Mouse (Mus musculus): ENCODE results near the gene Cdk11b. TPM values are rescaled to one million over a fixed set of nuclear protein-coding genes. Genes with fewer than 3 reads are reported as not detected.

Gene Cdk11b
- total and polyA plus RNA-seq, 3 experiments: 15.6 to 82.0 (median 26.6) TPM

GRCm38 (mm10) chr4:155694111-155694481 is 69.4 kb downstream of the Cdk11b start, which contains the start of gene Fndc10:
TSS of gene Fndc10 (plus strand) at chr4:155694342.
- no peak for DNase-seq (ENCODE audit: extremely low read depth)
- H3K27me3 ChIP-seq (replicated peaks): peaks cover 26% of the 10 kb centered on the region

GRCm38 (mm10) chr4:155694482-155695401 is 70.1 kb downstream of the Cdk11b start:
- DNase-seq (ENCODE audit: extremely low read depth): no peak
- Histone ChIP-seq H3K27me3 (replicated peaks) (peaks cover 26% of the 10 kb centered on the region), H3K4me1 (ENCODE audit: control insufficient read depth in 1 of 2, insufficient read depth in 2 of 2) (peaks cover 24 to 44% of the 10 kb centered on the region in 2 experiments), H3K9ac (ENCODE audit: insufficient read depth, low read depth) (peak overlapping the region; percentile 53), H3K9me3 (replicated peaks; ENCODE audit: low read length) (peaks cover 3% of the 10 kb centered on the region), H3K27ac (ENCODE audit: insufficient read depth, low read depth) (peak overlapping the region; percentile 34), H3K4me3 (replicated peaks in 1 of 3; ENCODE audit: low read depth in 2 of 3, low read length in 2 of 3, poor library complexity in 1 of 3) (peak overlapping the region; percentile 55 to 69 (median 60)), H3K79me2 (replicated peaks; ENCODE audit: control insufficient read depth, extremely low read depth, insufficient read depth, poor library complexity, severe bottlenecking) (no peaks in the 10 kb centered on the region), H3K36me3 (replicated peaks in 1 of 2; ENCODE audit: control insufficient read depth in 1 of 2, insufficient read depth in 1 of 2, low read length in 1 of 2) (no peaks in the 10 kb centered on the region), H3K4me2 (ENCODE audit: insufficient read depth, low read depth, poor library complexity, severe bottlenecking) (peak overlapping the region; percentile 79)
- TF ChIP-seq MYC (IDR thresholded peaks at IDR 0.05; ENCODE audit: low read depth, low read length): peak; percentile 72; the same call in 1 of the 2 replicates
- TF ChIP-seq MEF2A (IDR thresholded peaks at IDR 0.05; ENCODE audit: borderline replicate concordance, low read depth, low read length): no peak
- no peak for TF ChIP-seq E2F4 (IDR thresholded peaks at IDR 0.05; ENCODE audit: insufficient replicate concordance, low read depth, low read length)
- TF ChIP-seq NRF1 (IDR thresholded peaks at IDR 0.05; ENCODE audit: low read depth, low read length): peak; percentile 81
- TF ChIP-seq HCFC1 (IDR thresholded peaks at IDR 0.05; ENCODE audit: low read depth, low read length): 0 out of 2 replicates have a peak, but pooled peaks have one; percentile 16
- peak; percentile 86 for TF ChIP-seq MAX (IDR thresholded peaks at IDR 0.05; ENCODE audit: low read length)
- peak; percentile 69; the same call in 1 of the 2 replicates for TF ChIP-seq UBTF (IDR thresholded peaks at IDR 0.05; ENCODE audit: low read depth, low read length)
- TF ChIP-seq SIN3A (IDR thresholded peaks at IDR 0.05; ENCODE audit: low read length): peak; percentile 45; the same call in 1 of the 2 replicates
- TF ChIP-seq BHLHE40 (IDR thresholded peaks at IDR 0.05; ENCODE audit: low read depth, low read length): peak; percentile 53
- TF ChIP-seq MXI1 (IDR thresholded peaks at IDR 0.05; ENCODE audit: low read depth, low read length): peak; percentile 50
- dilution Hi-C loops (cut with MboI; ENCODE audit: extremely low pct_ligation_motif_present, extremely low pct_unique_long_range_greater_than_20kb, low sequenced_read_pairs): no loop called here
- in situ Hi-C loops (cut with MboI; ENCODE audit: low pct_ligation_motif_present, low pct_unique_long_range_greater_than_20kb, low sequenced_read_pairs): loop anchor here (10.0 kb wide), 1 partner anchor 210 kb away; no protein-coding TSS in a partner anchor

More at GRCm38 (mm10) chr4:155694111-155694481, 69.4 kb downstream of the Cdk11b start, which contains the start of gene Fndc10:
- Histone ChIP-seq H3K4me1 (ENCODE audit: control insufficient read depth in 1 of 2, insufficient read depth in 2 of 2) (peaks cover 24 to 44% of the 10 kb centered on the region in 2 experiments), H3K27ac (ENCODE audit: insufficient read depth, low read depth) (peak within 1 kb of the TSS; percentile 34), H3K4me3 (replicated peaks in 1 of 3; ENCODE audit: low read depth in 2 of 3, low read length in 2 of 3, poor library complexity in 1 of 3) (peak within 1 kb of the TSS; percentile 55 to 69 (median 60)), H3K4me2 (ENCODE audit: insufficient read depth, low read depth, poor library complexity, severe bottlenecking) (peak within 1 kb of the TSS; percentile 79), H3K36me3 (replicated peaks in 1 of 2; ENCODE audit: control insufficient read depth in 1 of 2, insufficient read depth in 1 of 2, low read length in 1 of 2) (no peaks in the 10 kb centered on the region), H3K79me2 (replicated peaks; ENCODE audit: control insufficient read depth, extremely low read depth, insufficient read depth, poor library complexity, severe bottlenecking) (no peaks in the 10 kb centered on the region), H3K9me3 (replicated peaks; ENCODE audit: low read length) (peaks cover 3% of the 10 kb centered on the region), H3K9ac (ENCODE audit: insufficient read depth, low read depth) (peak within 1 kb of the TSS; percentile 53)
- no peak for TF ChIP-seq MXI1 (IDR thresholded peaks at IDR 0.05; ENCODE audit: low read depth, low read length)
- TF ChIP-seq JUN (IDR thresholded peaks at IDR 0.05; ENCODE audit: insufficient read depth, low read depth, low read length): no peak
- TF ChIP-seq ZKSCAN1 (IDR thresholded peaks at IDR 0.05; ENCODE audit: borderline replicate concordance, low read depth, low read length): no peak
- TF ChIP-seq ETS1 (conservative IDR thresholded peaks at IDR 0.05; ENCODE audit: low read depth, low read length): no peak
- TF ChIP-seq JUND (conservative IDR thresholded peaks at IDR 0.05; ENCODE audit: low read depth, low read length): no peak
- no peak for TF ChIP-seq RCOR1 (conservative IDR thresholded peaks at IDR 0.05; ENCODE audit: low read depth, low read length)
- dilution Hi-C loops (cut with MboI; ENCODE audit: extremely low pct_ligation_motif_present, extremely low pct_unique_long_range_greater_than_20kb, low sequenced_read_pairs): no loop called here
- in situ Hi-C loops (cut with MboI; ENCODE audit: low pct_ligation_motif_present, low pct_unique_long_range_greater_than_20kb, low sequenced_read_pairs): loop anchor here (10.0 kb wide), 1 partner anchor 209 kb away; no protein-coding TSS in a partner anchor

All from CH12.LX (cell line).